In the genomic region with DNA sequence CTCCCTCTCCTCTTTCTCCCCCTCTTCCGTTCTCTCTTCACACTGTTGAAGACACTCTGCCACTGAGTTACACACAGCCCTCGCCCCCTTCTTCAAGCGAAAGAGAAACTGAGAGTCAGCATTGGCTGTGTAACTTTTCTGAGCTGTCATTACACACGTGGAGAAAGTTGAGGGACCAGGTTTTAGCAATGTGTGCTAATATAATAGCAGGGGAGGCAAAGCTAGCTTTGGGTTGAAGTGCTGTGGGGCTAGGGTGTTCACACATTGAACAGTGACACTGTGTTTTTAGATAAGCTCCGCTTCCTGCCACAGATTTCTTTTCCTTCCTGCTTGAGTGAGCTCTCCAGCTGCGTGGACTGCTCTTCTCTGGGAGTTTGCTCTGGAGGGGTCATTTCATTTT, we compare ENCODE assay signal across 9 mouse cellular contexts. TPM values are rescaled to one million over a fixed set of nuclear protein-coding genes. Genes with fewer than 3 reads are reported as not detected.
DNase-seq lines count a peak whose midpoint lies in the region; ATAC-seq lines count a peak whose summit lies in the region.
"Had no signal": no experiment of that assay in that cellular context is flagged by ENCODE, and none has a peak within 500 bp of the region (broad histone marks: within the 10 kb centered on the region; RNA-seq: fewer than 3 reads in every experiment).

No protein-coding gene starts in this region.

- H3K4me1 ChIP-seq in erythroblast, embryonic 14.5 days (ENCODE audit: control insufficient read depth) = peaks cover 30% of the 10 kb centered on the region
- peaks cover 18% of the 10 kb centered on the region for H3K4me1 ChIP-seq in hindbrain, embryonic 13.5 days (replicated peaks)
- peaks cover 14% of the 10 kb centered on the region for H3K4me1 ChIP-seq in midbrain, embryonic 14.5 days (ENCODE audit: control insufficient read depth, insufficient read depth, low read length)

- 71% methylated on average over 6 of the region's 6 CpGs for WGBS in hindbrain, embryonic 13.5 days
- WGBS in midbrain, embryonic 14.5 days = 64% methylated on average over 6 of the region's 6 CpGs

- peak overlapping the region; percentile 93; the same call in 1 of the 2 replicates for H3K9ac ChIP-seq in hindbrain, embryonic 13.5 days
- H3K9ac ChIP-seq in midbrain, embryonic 14.5 days (replicated peaks; ENCODE audit: low read length) = no peak overlapping the region

- no peak overlapping the region for H3K27ac ChIP-seq in hindbrain, embryonic 13.5 days
- H3K27ac ChIP-seq in midbrain, embryonic 14.5 days (replicated peaks; ENCODE audit: low read depth, low read length) = no peak overlapping the region

- peaks cover 2% of the 10 kb centered on the region; the same call in 1 of the 2 replicates for H3K27me3 ChIP-seq in erythroblast, embryonic 14.5 days (ENCODE audit: control insufficient read depth)
- H3K27me3 ChIP-seq in hindbrain, embryonic 13.5 days = no peaks in the 10 kb centered on the region
- H3K27me3 ChIP-seq in midbrain, embryonic 14.5 days (ENCODE audit: control insufficient read depth, insufficient read depth, low read length) = no peaks in the 10 kb centered on the region

- no peak for ATAC-seq in erythroblast, adult 5-6 weeks (replicated peaks; ENCODE audit: low FRiP score, poor library complexity, severe bottlenecking)
- ATAC-seq in hindbrain, embryonic 13.5 days (ENCODE audit: low FRiP score) = no peak
- ATAC-seq in midbrain, embryonic 14.5 days (ENCODE audit: low FRiP score, low TSS enrichment) = no peak

- H3K4me3 ChIP-seq in erythroblast, embryonic 14.5 days (replicated peaks) = peak overlapping the region; percentile 25
- H3K4me3 ChIP-seq in hindbrain, embryonic 13.5 days = peak overlapping the region; percentile 95; the same call in 1 of the 2 replicates
- H3K4me3 ChIP-seq in midbrain, embryonic 14.5 days (replicated peaks; ENCODE audit: low read depth, low read length) = no peak overlapping the region

- peak; percentile 57 for DNase-seq in A20 (ENCODE audit: low read depth, low spot score)
- no peak for DNase-seq in midbrain, embryonic 14.5 days
- no peak for DNase-seq in c-Kit-positive CD71-positive TER-119-positive erythroid progenitor cells, embryonic 14.5 days (ENCODE audit: low spot score)
- no peak for DNase-seq in urinary bladder, adult 2 months (ENCODE audit: low spot score)
- DNase-seq in layer of hippocampus, adult 9-10 months (ENCODE audit: low spot score) = no peak
- DNase-seq: lung, adult 2 months had no signal

- H3K9me3 ChIP-seq in erythroblast, embryonic 14.5 days (ENCODE audit: control insufficient read depth, low read length) = no peaks in the 10 kb centered on the region
- H3K9me3 ChIP-seq in hindbrain, embryonic 13.5 days = no peaks in the 10 kb centered on the region
- H3K9me3 ChIP-seq in midbrain, embryonic 14.5 days (ENCODE audit: control insufficient read depth, low read length) = no peaks in the 10 kb centered on the region

- H3K36me3 ChIP-seq in erythroblast, embryonic 14.5 days (ENCODE audit: control insufficient read depth) = no peaks in the 10 kb centered on the region
- H3K36me3 ChIP-seq in hindbrain, embryonic 13.5 days = no peaks in the 10 kb centered on the region
- no peaks in the 10 kb centered on the region for H3K36me3 ChIP-seq in midbrain, embryonic 14.5 days (ENCODE audit: control insufficient read depth, insufficient read depth, low read length)

- H3K4me2 ChIP-seq in hindbrain, embryonic 13.5 days = peak overlapping the region; percentile 99
- peak overlapping the region; percentile 6; the same call in 1 of the 2 replicates for H3K4me2 ChIP-seq in midbrain, embryonic 14.5 days (ENCODE audit: low read length)

RNA-seq across cellular contexts. Expression of a gene that starts 1.2 kb away (rescaled TPM):
- polyA plus RNA-seq in erythroblast, embryonic 14.5 days (2012) = not detected in 2 replicates
- total RNA-seq in erythroblast, adult 5-6 weeks (2015; ENCODE audit: low replicate concordance) = not detected in 2 replicates
- not detected in 2 replicates for total RNA-seq in erythroblast, adult 5-6 weeks (2017; ENCODE audit: low replicate concordance)
- 1.6 and 1.8 TPM in 2 replicates for polyA plus RNA-seq in hindbrain, embryonic 13.5 days (2015; fragmentation: Nextera tagmentation; extraction: Ambion mirVana)
- 0.43 and 0.49 TPM in 2 replicates for polyA plus RNA-seq in midbrain, embryonic 14.5 days (2014; fragmentation: Nextera tagmentation; extraction: Ambion mirVana)
- polyA plus RNA-seq in urinary bladder, adult 2 months (2012; rRNA removed) = 0.14 and 0.21 TPM in 2 replicates

RNA-seq across cellular contexts. Expression of a gene that starts 1.4 kb away (rescaled TPM):
- 0.99 and 1.1 TPM in 2 replicates for polyA plus RNA-seq in erythroblast, embryonic 14.5 days (2012)
- 3.7 and 4.4 TPM in 2 replicates for total RNA-seq in erythroblast, adult 5-6 weeks (2015; ENCODE audit: low replicate concordance)
- 0.51 and 1.3 TPM in 2 replicates for total RNA-seq in erythroblast, adult 5-6 weeks (2017; ENCODE audit: low replicate concordance)
- polyA plus RNA-seq in hindbrain, embryonic 13.5 days (2015; fragmentation: Nextera tagmentation; extraction: Ambion mirVana) = 22.1 and 22.8 TPM in 2 replicates
- polyA plus RNA-seq in midbrain, embryonic 14.5 days (2014; fragmentation: Nextera tagmentation; extraction: Ambion mirVana) = 25.8 and 27.7 TPM in 2 replicates
- 13.5 and 14.1 TPM in 2 replicates for polyA plus RNA-seq in urinary bladder, adult 2 months (2012; rRNA removed)

RNA-seq across cellular contexts. Expression of a gene that starts 1.6 kb away (rescaled TPM):
- not detected in 2 replicates for polyA plus RNA-seq in erythroblast, embryonic 14.5 days (2012)
- 2.9 TPM in 1 of 2 replicates, not detected in the other for total RNA-seq in erythroblast, adult 5-6 weeks (2015; ENCODE audit: low replicate concordance)
- not detected in 2 replicates for total RNA-seq in erythroblast, adult 5-6 weeks (2017; ENCODE audit: low replicate concordance)
- not detected in 2 replicates for polyA plus RNA-seq in hindbrain, embryonic 13.5 days (2015; fragmentation: Nextera tagmentation; extraction: Ambion mirVana)
- polyA plus RNA-seq in midbrain, embryonic 14.5 days (2014; fragmentation: Nextera tagmentation; extraction: Ambion mirVana) = not detected in 2 replicates
- not detected in 2 replicates for polyA plus RNA-seq in urinary bladder, adult 2 months (2012; rRNA removed)
- polyA plus RNA-seq: lung, adult 2 months had no signal
